Mouse (Mus musculus): ENCODE measurements around the gene Rasgrp3. TPM values are rescaled to one million over a fixed set of nuclear protein-coding genes. Genes with fewer than 3 reads are reported as not detected.

Gene Rasgrp3
- polyA plus RNA-seq, 1 experiment from 2014 or later = 32.5 TPM

GRCm38 (mm10) chr17:75529222-75529935 lies 93.7 kb downstream of the Rasgrp3 start:
- ATAC-seq (ENCODE audit: borderline replicate concordance, extremely low read depth, low FRiP score, low TSS enrichment) = no peak
- H3K36me3 ChIP-seq = no peaks in the 10 kb centered on the region
- 93% methylated on average over 14 of the region's 14 CpGs for WGBS

GRCm38 (mm10) chr17:75532469-75532986 lies 96.8 kb downstream of the Rasgrp3 start:
- no peaks in the 10 kb centered on the region for H3K9me3 ChIP-seq
- H3K27me3 ChIP-seq = no peaks in the 10 kb centered on the region
- 73% methylated on average over 6 of the region's 6 CpGs for WGBS
- no peak overlapping the region for H3K4me3 ChIP-seq
- no peak overlapping the region for H3K4me2 ChIP-seq
- H3K9ac ChIP-seq = no peak overlapping the region
- no peaks in the 10 kb centered on the region for H3K36me3 ChIP-seq
- no peak overlapping the region for H3K27ac ChIP-seq
- H3K4me1 ChIP-seq = no peaks in the 10 kb centered on the region
- ATAC-seq (ENCODE audit: borderline replicate concordance, extremely low read depth, low FRiP score, low TSS enrichment) = no peak

More at GRCm38 (mm10) chr17:75529222-75529935, 93.7 kb downstream of the Rasgrp3 start:
- H3K4me2 ChIP-seq = no peak overlapping the region
- H3K4me3 ChIP-seq = no peak overlapping the region
- no peaks in the 10 kb centered on the region for H3K9me3 ChIP-seq
- no peaks in the 10 kb centered on the region for H3K4me1 ChIP-seq
- no peaks in the 10 kb centered on the region for H3K27me3 ChIP-seq
- H3K27ac ChIP-seq = no peak overlapping the region
- H3K9ac ChIP-seq = no peak overlapping the region

- no peak for ATAC-seq (ENCODE audit: borderline replicate concordance, extremely low read depth, low FRiP score, low TSS enrichment)
- no peak overlapping the region for H3K4me2 ChIP-seq
- no peak overlapping the region for H3K4me3 ChIP-seq
- 57% methylated on average over 12 of the region's 12 CpGs for WGBS
- no peak overlapping the region for H3K27ac ChIP-seq
- no peak overlapping the region for H3K9ac ChIP-seq
- H3K4me1 ChIP-seq = peaks cover 6% of the 10 kb centered on the region; the same call in 1 of the 2 replicates
- no peaks in the 10 kb centered on the region for H3K27me3 ChIP-seq
- no peaks in the 10 kb centered on the region for H3K9me3 ChIP-seq
- peaks cover 9% of the 10 kb centered on the region for H3K36me3 ChIP-seq
These were observed 98.8 kb downstream of the Rasgrp3 start for GRCm38 (mm10) chr17:75534314-75535020.

GRCm38 (mm10) chr17:75535612-75536011 lies 99.9 kb downstream of the Rasgrp3 start:
- Histone ChIP-seq H3K9ac (no peak overlapping the region), H3K9me3 (no peaks in the 10 kb centered on the region), H3K4me1 (peaks cover 8% of the 10 kb centered on the region; the same call in 1 of the 2 replicates), H3K4me3 (no peak overlapping the region), H3K36me3 (peaks cover 9% of the 10 kb centered on the region), H3K27ac (no peak overlapping the region), H3K27me3 (no peaks in the 10 kb centered on the region), H3K4me2 (no peak overlapping the region)
- ATAC-seq (ENCODE audit: borderline replicate concordance, extremely low read depth, low FRiP score, low TSS enrichment) = no peak
- WGBS = 88% methylated on average over 4 of the region's 4 CpGs

- Histone ChIP-seq H3K4me1 (peaks cover 8% of the 10 kb centered on the region; the same call in 1 of the 2 replicates), H3K9ac (no peak overlapping the region), H3K27me3 (no peaks in the 10 kb centered on the region), H3K4me2 (no peak overlapping the region), H3K4me3 (no peak overlapping the region), H3K27ac (no peak overlapping the region), H3K9me3 (no peaks in the 10 kb centered on the region), H3K36me3 (peaks cover 9% of the 10 kb centered on the region)
- ATAC-seq (ENCODE audit: borderline replicate concordance, extremely low read depth, low FRiP score, low TSS enrichment) = no peak
- WGBS = 34% methylated on average over 6 of the region's 6 CpGs
These were observed 100.8 kb downstream of the Rasgrp3 start for GRCm38 (mm10) chr17:75536396-75537049.

- Histone ChIP-seq H3K9me3 (no peaks in the 10 kb centered on the region), H3K9ac (no peak overlapping the region), H3K4me3 (no peak overlapping the region), H3K4me2 (no peak overlapping the region), H3K27ac (no peak overlapping the region), H3K4me1 (peaks cover 8% of the 10 kb centered on the region; the same call in 1 of the 2 replicates), H3K36me3 (peaks cover 9% of the 10 kb centered on the region), H3K27me3 (no peaks in the 10 kb centered on the region)
- no peak for ATAC-seq (ENCODE audit: borderline replicate concordance, extremely low read depth, low FRiP score, low TSS enrichment)
- WGBS = 66% methylated on average over 7 of the region's 7 CpGs
These were observed 101.4 kb downstream of the Rasgrp3 start for GRCm38 (mm10) chr17:75537050-75537445.

GRCm38 (mm10) chr17:75538431-75538830 lies 102.7 kb downstream of the Rasgrp3 start:
- Histone ChIP-seq H3K36me3 (peaks cover 9% of the 10 kb centered on the region), H3K4me3 (no peak overlapping the region), H3K9me3 (no peaks in the 10 kb centered on the region), H3K4me1 (peaks cover 8% of the 10 kb centered on the region; the same call in 1 of the 2 replicates), H3K4me2 (no peak overlapping the region), H3K27me3 (no peaks in the 10 kb centered on the region), H3K9ac (no peak overlapping the region), H3K27ac (peak overlapping the region; percentile 21)
- WGBS = 66% methylated on average over 12 of the region's 12 CpGs
- no peak for ATAC-seq (ENCODE audit: borderline replicate concordance, extremely low read depth, low FRiP score, low TSS enrichment)

GRCm38 (mm10) chr17:75539130-75539529 lies 103.4 kb downstream of the Rasgrp3 start:
- Histone ChIP-seq H3K9me3 (no peaks in the 10 kb centered on the region), H3K4me3 (no peak overlapping the region), H3K27me3 (no peaks in the 10 kb centered on the region), H3K36me3 (peaks cover 9% of the 10 kb centered on the region), H3K4me1 (peaks cover 8% of the 10 kb centered on the region; the same call in 1 of the 2 replicates), H3K9ac (no peak overlapping the region), H3K4me2 (no peak overlapping the region), H3K27ac (peak overlapping the region; percentile 21; the same call in 1 of the 2 replicates)
- no peak; the same call in 1 of the 2 replicates for ATAC-seq (ENCODE audit: borderline replicate concordance, extremely low read depth, low FRiP score, low TSS enrichment)
- 60% methylated on average over 6 of the region's 6 CpGs for WGBS

- H3K36me3 ChIP-seq = peaks cover 9% of the 10 kb centered on the region
- no peak overlapping the region for H3K4me3 ChIP-seq
- no peak overlapping the region for H3K27ac ChIP-seq
- H3K9me3 ChIP-seq = no peaks in the 10 kb centered on the region
- H3K4me1 ChIP-seq = peaks cover 8% of the 10 kb centered on the region; the same call in 1 of the 2 replicates
- no peak for ATAC-seq (ENCODE audit: borderline replicate concordance, extremely low read depth, low FRiP score, low TSS enrichment)
- no peak overlapping the region for H3K4me2 ChIP-seq
- H3K9ac ChIP-seq = no peak overlapping the region
- 25% methylated on average over 5 of the region's 5 CpGs for WGBS
- H3K27me3 ChIP-seq = no peaks in the 10 kb centered on the region
These were observed 104.1 kb downstream of the Rasgrp3 start for GRCm38 (mm10) chr17:75539841-75540240.

GRCm38 (mm10) chr17:75543434-75543833 lies 107.7 kb downstream of the Rasgrp3 start:
- WGBS = 50% methylated on average over 7 of the region's 7 CpGs
- H3K27me3 ChIP-seq = no peaks in the 10 kb centered on the region
- H3K4me3 ChIP-seq = no peak overlapping the region
- H3K4me2 ChIP-seq = no peak overlapping the region
- H3K36me3 ChIP-seq = peaks cover 19% of the 10 kb centered on the region
- no peak overlapping the region for H3K27ac ChIP-seq
- no peaks in the 10 kb centered on the region for H3K9me3 ChIP-seq
- no peak for ATAC-seq (ENCODE audit: borderline replicate concordance, extremely low read depth, low FRiP score, low TSS enrichment)
- H3K9ac ChIP-seq = no peak overlapping the region
- H3K4me1 ChIP-seq = peaks cover 4% of the 10 kb centered on the region; the same call in 1 of the 2 replicates

- no peak for ATAC-seq (ENCODE audit: borderline replicate concordance, extremely low read depth, low FRiP score, low TSS enrichment)
- Histone ChIP-seq H3K4me3 (no peak overlapping the region), H3K9ac (no peak overlapping the region), H3K4me1 (0 out of 2 replicates have a peak, but pooled peaks cover 2% of the 10 kb centered on the region), H3K27me3 (no peaks in the 10 kb centered on the region), H3K27ac (no peak overlapping the region), H3K4me2 (no peak overlapping the region), H3K36me3 (peaks cover 16% of the 10 kb centered on the region; the same call in 1 of the 2 replicates), H3K9me3 (no peaks in the 10 kb centered on the region)
- WGBS = 67% methylated on average over 7 of the region's 7 CpGs
These were observed 108.6 kb downstream of the Rasgrp3 start for GRCm38 (mm10) chr17:75544262-75544661.
